Mouse (Mus musculus) kidney, adult 2 months (tissue): ENCODE measurements around the gene Gm10837.

Source experiments
- CTCF ChIP-seq: fragments of 200-500 bp; conservative IDR thresholded peaks from 2 replicates; pipeline ENCODE4 v1.5.1; 2011; ENCODE audit warnings: low read depth, mild to moderate bottlenecking, control low read depth, low read length, moderate library complexity, mixed read lengths; ENCODE audit not compliant: insufficient read depth, insufficient read length
- POLR2A ChIP-seq: fragments of 200-500 bp; IDR thresholded peaks from one replicate; pipeline ENCODE4 v1.6.1; 2011; ENCODE audit warnings: low read depth, low read length, control low read depth

- TF ChIP-seq POLR2A = no peak
- TF ChIP-seq CTCF = no peak
Observed at GRCm38 (mm10) chr14:122454901-122455561, 35.4 kb upstream of the Gm10837 start.
